Mouse (Mus musculus): ENCODE data around the gene 4931440F15Rik.

4931440F15Rik gene

DNA sequence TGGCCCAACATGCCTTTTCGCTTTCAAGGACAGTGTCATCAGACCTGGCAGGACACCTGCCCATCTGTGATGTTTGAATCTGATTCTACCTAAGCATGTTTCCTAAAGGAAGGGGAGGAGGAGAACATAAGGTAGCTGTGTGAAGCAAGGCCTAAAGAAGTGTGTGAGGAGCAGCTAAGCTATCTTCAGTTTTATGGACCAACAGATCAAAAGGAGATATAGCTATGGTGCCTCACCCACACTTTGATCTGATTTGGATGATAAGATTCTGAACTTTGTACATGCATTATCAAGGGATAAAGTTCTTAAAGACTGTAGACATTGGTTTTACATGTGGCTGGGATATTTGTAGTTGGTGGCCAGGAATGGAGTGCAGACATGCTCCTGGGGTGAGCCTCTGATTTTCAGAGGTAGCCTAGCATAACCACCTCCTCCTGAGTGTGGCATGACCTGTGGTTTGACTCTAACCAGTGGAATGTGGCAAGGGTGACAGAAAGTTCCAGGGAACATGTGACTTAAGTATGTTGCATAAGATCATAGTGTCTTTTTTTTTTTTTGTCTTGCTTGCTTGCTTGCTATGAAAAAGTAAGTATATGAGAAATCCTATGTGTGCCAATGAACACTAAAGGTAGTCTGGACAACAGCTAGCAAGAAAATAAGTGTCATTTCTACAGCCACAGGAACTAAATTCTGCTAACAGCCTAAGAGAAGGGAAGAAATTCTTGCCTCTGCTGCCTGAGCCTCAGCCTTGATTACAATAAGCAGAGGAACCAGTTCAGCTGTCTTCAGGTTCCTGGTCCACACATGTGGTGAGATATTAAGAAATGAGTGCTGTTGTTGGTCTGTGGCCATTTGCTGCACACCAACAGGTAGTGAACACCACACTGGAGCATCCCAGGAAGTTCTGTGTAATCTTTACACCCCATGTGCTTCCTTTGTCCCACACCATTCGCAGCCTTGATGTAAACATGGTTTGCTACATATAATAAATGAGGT is 23.7 kb downstream of the 4931440F15Rik start:
- no peak for DNase-seq (ENCODE audit: low spot score)

DNA sequence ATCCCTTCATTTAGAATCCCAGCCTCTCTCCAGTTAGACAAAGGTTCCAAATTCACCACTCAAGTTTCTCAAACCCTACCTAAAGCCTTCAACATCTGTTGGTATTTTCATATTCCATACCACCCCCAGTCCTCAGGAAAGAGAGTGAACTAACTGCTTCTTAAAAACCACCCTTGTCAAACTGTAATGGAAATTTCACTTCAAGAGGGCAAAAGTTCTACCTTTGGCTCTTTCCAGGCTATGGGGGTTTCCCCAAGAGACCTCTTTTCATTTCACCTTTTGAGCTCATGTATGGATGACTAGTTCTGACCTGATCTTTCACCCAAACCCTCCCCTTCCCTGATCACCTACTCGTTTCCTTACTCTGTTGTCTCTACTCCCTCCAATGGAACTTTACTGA is 25.6 kb downstream of the 4931440F15Rik start:
- DNase-seq (ENCODE audit: low spot score) = no peak

DNA sequence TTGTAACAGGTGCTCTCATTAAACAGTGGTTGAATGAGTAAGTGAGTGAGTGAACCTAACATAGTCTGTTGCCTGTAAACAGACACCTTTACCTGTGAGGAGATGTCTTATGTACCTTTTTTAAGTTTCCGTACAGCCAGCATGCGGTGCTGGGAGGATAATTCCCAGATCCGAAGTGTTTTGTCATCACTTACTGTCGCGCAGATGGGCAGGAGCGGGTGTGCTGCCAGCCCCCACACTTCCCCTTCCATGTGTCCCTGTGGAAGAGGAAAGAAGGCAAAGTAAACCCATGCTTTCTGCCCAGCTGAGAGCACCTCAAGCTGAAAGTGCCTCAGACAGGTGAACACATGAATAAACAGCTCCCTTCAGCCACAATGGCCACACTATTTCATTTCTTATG is 30.4 kb downstream of the 4931440F15Rik start:
- no peak for DNase-seq (ENCODE audit: low spot score)

DNA sequence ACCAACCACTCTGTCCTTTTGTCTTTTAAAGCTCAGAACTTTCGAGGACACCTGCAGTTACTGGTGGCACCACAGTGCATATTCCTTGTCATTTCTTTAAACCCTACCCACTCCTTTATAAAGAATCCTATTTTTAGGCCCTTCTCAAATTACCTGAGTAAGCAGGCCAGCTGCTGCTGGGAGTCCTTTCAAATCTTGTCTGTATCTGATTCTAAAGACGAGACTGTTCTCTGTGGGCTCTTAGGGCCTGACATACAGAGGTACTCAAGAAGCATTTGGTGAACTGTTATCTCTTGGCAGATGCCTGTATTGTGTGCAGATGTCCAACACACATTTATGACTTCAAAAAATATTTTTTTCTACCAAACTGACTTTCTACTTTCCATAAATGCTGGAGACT is 31.0 kb downstream of the 4931440F15Rik start:
- DNase-seq (ENCODE audit: low spot score) = no peak

DNA sequence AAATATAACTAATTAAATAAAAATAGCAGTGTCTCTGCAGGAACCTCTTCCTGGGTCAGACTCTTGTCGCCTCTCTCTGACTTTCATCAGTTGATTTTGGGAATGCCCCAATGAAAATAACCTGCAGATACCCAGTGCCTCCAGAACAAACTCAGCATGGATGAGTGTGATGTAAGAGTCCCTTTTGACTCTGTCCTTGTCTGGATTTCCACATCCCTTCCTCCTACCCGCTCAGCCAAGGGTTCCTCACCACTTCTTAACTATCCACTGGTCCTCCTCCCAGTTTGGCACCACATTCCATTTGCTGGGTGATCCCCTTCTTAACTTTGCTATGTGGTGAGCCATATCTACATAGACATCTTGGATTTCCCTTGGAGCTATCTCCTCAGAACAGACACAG is 34.7 kb downstream of the 4931440F15Rik start:
- no peak for DNase-seq (ENCODE audit: low spot score)

DNA sequence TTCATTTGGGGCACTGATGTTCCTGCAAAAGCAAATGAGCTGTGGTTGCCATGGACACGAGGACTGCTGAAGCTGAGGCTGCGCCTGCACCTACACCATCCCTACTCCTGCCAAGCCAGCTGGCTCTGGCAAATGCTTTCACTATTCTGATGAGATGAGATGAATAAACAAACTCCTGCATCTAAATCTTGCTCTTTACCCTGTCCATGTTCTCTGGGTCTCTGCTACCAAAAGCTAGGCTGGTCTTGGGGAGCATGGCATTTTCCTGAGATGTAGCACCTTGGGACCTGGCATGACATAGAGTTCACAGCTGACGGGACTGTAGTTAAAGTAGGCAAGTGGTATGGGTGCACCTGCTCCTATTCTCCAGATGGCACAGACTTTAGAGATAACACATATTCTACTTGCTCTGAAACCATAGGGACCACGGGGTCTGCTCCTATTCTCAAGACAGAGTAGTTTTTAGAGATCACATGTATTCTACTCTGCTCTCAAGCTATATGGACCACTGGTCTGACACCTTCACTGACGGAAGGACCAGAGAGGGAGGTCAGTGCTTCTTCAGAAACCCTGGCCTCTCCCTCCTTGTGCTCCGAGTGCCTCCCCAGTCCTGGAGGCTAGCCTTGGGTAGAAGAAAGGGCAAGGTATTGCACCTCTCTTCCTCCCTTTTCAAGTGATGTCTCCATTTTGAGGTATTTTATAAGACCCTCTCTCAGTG is 36.4 kb downstream of the 4931440F15Rik start:
- no peak for DNase-seq (ENCODE audit: low spot score)

DNA sequence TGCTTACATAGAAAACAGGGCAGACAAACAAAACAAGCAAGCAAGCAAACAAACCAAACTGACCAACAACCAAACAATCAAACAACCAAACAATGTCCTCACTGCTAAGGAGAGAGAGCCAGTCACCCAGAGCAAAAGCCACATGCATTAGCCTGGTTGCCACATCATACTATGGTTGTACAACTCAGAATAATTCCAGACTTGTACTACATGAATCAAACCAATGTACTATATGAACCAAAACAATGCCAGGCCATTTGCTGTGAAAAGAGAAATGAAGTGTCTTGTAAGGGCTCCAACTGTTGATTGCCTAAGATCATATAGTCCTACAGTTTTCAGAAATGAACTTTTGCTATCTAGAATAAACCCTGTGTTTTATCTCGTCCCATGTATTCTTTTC is 37.0 kb downstream of the 4931440F15Rik start:
- no peak for DNase-seq (ENCODE audit: low spot score)

DNA sequence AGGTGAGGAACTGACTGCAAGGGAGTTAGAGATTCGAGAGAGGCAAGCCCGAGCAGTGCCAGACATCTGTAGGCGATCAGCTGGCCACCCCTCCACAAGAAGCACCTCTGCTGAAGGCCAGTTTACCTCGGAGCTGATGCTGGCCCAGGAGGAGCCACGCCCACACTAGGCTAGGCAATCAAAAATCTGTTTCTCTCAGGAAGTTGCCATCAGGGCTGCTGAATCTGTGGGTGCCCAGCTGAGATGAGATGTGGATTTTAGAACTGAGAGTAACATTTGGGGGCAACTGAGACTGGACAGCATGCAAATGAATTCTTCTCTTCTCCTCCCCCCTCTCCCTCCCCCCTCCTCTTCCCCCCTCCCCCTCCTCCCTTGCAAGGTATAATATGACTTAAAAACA is 38.0 kb downstream of the 4931440F15Rik start:
- DNase-seq (ENCODE audit: low spot score) = no peak

DNA sequence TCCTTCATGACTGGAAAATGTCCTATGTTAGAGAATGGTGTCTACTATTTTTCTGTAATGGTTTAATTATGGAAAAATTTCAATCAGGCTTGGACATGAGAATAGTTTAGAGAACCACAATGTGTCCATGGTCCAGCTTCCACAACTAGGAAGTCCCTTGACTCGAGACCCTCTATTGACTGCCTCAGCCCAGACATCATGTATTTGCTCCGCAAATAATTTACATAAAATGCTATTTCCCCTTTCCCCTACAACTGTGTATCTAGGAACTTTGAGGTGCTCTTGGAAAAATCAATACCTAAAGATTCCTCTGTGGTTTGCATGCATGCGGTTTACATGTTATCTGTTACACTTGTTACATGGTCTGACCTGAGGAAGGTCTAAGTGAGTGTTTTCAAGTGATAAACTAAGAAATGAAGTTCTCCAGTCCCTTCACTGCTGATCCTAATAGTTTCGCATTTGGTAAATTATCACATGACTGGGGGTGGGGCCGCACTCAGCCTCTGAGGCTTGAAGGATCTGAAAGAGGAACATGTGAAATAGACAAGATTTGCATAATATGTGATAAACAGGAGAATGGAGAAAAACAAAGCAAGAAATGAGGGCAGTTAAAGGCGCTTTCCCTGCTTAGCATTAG is 38.8 kb downstream of the 4931440F15Rik start:
- DNase-seq (ENCODE audit: low spot score) = no peak

DNA sequence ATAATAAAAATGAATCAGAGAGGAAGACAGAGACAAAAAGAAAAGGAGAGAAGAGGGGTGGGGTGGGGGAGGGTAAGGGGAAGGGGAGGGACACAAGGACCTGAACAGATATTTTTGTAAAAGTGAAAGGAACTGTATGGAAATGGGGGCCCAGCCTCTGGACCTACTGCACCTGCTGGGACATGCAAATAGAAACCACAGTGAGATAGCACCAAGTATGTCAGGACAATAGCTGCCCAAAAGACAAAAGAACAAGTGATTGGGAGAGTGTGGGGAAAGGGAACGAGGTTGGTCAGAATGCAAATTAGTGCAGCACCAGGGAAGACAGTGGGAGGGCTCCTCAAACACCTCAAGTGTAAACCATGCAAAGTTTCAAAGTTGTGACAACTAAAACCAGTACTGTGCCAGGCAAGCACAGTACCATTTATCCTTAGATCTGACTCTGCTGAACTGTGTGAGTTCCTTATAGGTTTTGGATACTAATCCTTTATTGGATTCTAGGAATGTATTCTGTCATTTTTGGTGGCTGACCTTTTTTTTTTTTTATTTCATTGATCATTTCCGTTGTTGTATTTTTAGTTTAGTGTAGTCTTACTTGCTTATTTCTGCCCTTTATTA is 46.0 kb downstream of the 4931440F15Rik start:
- no peak for DNase-seq (ENCODE audit: low spot score)

DNA sequence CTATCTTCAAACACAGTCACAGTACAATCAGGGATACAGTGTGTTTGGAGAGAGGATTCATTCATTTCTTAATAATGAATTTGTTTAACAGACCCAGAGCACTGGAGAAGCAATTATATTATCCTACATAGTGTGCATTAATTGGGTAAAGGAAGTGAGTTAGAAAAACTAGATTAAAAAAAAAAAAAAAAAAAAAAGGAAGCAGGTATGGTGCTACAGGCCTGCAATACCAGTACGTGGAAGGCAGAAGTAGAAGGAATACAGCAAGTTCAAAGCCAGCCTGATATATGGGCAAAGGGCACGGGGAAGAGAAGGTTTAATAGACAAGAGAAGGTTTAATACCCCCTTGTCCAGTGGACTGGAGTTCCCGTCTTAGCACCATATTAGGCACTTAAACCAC is 46.5 kb downstream of the 4931440F15Rik start:
- DNase-seq (ENCODE audit: low spot score) = no peak

DNA sequence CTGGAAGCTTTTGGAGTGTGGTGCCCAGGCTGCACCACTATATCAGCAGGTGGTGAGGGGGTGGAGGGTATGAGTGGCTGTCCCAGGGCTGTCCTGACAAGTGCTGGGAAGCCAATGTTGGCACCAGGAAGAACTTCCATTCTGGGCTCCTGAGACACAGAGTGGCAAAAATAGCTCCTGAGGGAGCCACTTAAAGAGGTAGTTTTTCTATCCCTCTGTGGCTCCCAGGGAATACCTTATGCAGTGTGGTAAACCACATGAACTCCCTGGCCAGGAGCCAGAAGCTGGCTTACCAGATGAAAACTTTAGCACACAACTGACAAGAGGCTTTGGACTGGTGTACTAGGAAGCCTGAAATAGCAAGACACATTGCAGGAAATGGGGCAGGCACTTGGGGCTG is 47.5 kb downstream of the 4931440F15Rik start:
- no peak for DNase-seq (ENCODE audit: low spot score)

DNA sequence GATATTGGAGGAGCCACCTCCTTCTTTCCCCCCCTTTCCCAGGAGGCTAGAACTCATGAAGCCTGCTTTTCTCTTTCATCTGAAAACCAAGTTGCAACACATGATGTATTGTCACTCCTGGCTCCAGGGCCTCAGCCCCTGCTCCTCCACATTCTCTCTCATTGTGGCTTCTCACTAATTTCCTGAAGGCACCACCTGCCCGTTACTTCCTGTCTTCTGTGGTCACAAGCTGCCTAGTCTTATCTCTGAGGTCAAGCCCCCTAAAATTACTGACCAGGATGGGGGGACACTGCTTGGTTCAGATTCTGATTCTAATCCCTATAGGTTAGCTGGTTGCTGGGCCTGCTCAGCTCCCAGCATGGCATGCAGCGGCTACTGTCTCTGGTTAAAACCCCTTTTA is 50.7 kb downstream of the 4931440F15Rik start:
- DNase-seq (ENCODE audit: low spot score) = no peak

DNA sequence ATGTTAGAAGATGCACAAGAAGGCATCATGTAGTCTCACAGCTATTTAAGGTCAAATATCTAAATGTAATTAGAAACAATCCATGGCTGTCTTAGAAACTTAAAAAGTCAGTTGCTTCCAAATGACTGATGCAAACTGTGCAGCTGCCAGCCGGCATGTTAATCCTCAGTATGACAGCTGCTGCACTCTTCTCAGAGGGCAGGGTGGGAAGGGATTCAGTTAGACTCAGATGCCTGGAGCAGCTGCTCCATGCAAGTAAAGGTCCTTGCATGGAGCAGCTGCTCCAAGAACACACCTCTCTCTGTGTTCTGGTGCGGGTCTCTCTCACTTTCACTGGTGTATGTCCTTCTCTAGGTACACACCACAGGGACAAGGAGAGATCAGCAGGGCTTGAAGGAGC is 51.2 kb downstream of the 4931440F15Rik start:
- no peak for DNase-seq (ENCODE audit: low spot score)

Data from urinary bladder, postnatal 10 days (tissue).